Mouse (Mus musculus) CH12.LX (cell line): ENCODE data around the gene Mocs1.

ENCODE experiments used
- CTCF ChIP-seq, 2 experiments: IDR thresholded peaks in 1 of 2; conservative IDR thresholded peaks in 1 of 2; 2 replicates each; pipeline ENCODE4 v1.5.1; 2011 to 2012; ENCODE audit warnings: low read depth in 2 of 2, low read length in 2 of 2, improper control_type of control experiment in 1 of 2, inconsistent platforms in 1 of 2, mild to moderate bottlenecking in 1 of 2, moderate library complexity in 1 of 2
- E2F4 ChIP-seq: IDR thresholded peaks from 2 replicates; pipeline ENCODE4 v1.6.1; 2011; ENCODE audit warnings: low read depth, low read length, improper control_type of control experiment; ENCODE audit not compliant: insufficient replicate concordance
- MEF2A ChIP-seq: IDR thresholded peaks from 2 replicates; pipeline ENCODE4 v1.6.1; 2014; ENCODE audit warnings: low read depth, mild to moderate bottlenecking, inconsistent platforms, low read length, improper control_type of control experiment, borderline replicate concordance
- NELFE ChIP-seq: IDR thresholded peaks from 2 replicates; pipeline ENCODE4 v1.6.1; 2011; ENCODE audit warnings: low read depth, low read length, improper control_type of control experiment
- POLR2A ChIP-seq: IDR thresholded peaks from 2 replicates; pipeline ENCODE4 v1.6.1; 2011; ENCODE audit warnings: low read depth, mild to moderate bottlenecking, improper control_type of control experiment, low read length
- SMC3 ChIP-seq: IDR thresholded peaks from 2 replicates; pipeline ENCODE4 v1.6.1; 2011; ENCODE audit warnings: low read depth, low read length, improper control_type of control experiment
- TBP ChIP-seq: conservative IDR thresholded peaks from 2 replicates; pipeline ENCODE4 v1.6.1; 2011; ENCODE audit warnings: low read depth, low read length, improper control_type of control experiment

- TF ChIP-seq POLR2A (no peak), TBP (no peak), CTCF (conservative IDR thresholded peaks at IDR 0.05 in 1 of 2, IDR thresholded peaks at IDR 0.05 in 1 of 2; ENCODE audit: low read depth in 2 of 2, low read length in 2 of 2) (no peak), E2F4 (no peak), MEF2A (no peak), NELFE (no peak), SMC3 (no peak)
Measured at GRCm38 (mm10) chr17:49435081-49435480, 6.9 kb downstream of the Mocs1 start.
